Mouse (Mus musculus) CD4-positive helper T cell, adult 2 months (primary cell): ENCODE measurements around the gene Esrrg.

Experiments
- DNase-seq: peaks from one replicate; pipeline ENCODE4 v3.0.0-alpha.2; 2012; ENCODE audit warnings: low read depth, missing footprints, low spot score

Gene Esrrg

DNA sequence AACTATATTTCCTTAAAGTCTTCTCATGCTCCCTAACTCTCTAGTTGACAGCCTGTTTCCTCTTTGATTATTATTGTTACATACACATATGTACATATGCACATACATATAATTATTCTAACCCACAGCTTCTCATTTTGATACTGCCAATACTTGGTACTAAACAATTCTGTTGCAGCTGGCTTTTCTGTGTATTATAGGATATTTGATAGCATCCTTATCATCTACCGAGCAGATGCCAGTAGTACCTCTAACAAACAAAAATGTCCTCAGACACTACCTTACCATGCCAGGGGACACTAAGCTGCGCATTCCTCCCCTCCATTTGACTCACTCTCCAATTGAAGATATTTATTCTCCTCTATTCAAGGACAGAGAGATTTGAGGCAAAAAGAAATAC is 543.4 kb downstream of the Esrrg start:
- no peak for DNase-seq

DNA sequence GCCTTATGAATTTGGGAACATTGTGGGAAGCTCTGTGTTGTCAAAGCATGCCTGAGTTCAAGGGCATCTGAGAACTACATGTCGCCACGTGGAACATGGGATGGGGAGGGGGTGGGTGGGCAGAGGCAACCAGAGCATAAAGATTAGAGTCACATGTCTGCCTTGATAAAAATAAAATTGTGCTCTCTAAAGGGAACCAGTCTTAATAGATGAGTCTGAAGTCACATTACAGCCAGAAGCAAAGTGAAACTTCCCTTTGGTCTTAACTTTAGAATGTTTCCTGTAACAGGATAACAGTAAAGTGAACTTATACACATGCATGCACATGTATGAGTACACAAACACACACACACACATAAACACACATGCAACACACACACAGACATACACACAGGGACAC is 545.1 kb downstream of the Esrrg start:
- DNase-seq, result no peak

DNA sequence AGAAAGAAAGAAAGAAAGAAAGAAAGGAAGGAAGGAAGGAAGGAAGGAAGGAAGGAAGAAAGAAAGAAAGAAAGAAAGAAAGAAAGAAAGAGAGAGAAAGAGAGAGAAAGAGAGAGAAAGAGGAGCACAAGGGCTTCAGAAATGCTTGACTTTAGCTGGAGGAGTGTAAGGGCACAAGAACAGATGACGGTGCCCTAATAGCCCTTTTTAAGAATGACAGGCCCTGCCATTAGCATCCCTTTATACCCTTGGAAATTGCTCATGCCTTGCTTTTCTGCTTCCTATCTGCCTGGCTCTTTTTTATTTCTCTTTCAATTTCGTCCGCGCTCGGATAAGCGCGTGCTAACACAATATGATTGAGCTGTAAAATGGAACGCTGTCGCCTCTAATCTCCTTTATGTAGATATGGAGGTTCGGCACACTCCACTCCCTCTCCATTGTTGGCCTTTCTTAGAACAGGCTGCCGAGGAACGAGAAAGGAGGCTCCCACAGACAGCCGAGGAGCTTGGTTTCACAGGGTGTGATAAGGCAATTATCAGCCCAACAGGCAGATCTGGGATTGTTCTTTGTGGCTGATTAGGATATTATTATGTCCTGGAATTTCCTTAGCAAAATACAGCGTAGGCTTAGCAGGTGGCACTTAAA is 546.0 kb downstream of the Esrrg start:
- DNase-seq, result no peak

DNA sequence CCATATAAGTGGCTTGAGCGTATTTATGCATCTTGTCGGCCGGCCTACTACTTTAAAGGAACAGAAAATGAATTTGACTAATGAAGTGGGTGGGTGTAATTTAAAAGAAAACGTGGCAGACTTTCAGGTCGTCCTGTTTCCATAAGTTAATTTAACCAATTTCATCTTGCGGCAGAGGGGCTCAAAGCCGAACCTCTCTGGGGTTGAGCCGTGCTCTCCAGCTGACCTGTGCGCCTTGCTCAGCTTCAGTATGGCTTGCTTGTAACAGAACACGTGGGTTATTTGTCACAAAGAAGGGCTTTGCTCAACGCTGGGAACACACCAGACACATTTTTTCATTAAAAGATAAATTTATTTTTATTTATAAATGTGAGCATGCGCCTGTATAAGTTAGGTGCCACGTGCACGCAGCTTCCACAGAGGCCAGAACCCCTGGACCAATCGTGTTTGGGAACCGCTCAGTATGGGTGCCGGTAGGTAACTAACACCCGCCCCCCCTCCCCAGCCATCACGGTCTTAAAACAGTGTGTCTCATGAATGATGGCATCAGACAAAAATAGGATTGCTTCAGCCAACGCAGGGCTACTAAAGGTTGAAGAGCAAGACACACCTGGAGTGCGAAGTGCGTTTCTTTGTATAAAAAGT is 546.7 kb downstream of the Esrrg start:
- DNase-seq, result no peak

DNA sequence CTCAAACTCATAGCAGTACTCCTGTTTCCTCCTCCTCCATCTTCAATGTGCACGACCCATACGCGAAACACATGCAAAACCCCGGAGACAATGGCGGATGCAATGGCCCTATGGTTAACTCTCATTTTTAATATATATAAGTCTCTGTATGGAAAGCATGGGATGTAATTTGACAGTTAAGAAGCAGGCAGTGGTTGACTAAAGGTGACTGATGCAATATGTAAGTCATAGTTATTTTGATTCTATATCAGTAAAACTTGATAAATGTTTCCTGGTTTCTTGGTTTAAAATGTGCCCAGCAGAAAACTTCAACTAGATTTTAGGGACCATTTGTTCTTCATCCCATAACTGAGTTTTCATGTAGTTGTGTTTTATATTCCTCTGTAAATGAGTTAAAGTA is 547.9 kb downstream of the Esrrg start:
- DNase-seq, result no peak

DNA sequence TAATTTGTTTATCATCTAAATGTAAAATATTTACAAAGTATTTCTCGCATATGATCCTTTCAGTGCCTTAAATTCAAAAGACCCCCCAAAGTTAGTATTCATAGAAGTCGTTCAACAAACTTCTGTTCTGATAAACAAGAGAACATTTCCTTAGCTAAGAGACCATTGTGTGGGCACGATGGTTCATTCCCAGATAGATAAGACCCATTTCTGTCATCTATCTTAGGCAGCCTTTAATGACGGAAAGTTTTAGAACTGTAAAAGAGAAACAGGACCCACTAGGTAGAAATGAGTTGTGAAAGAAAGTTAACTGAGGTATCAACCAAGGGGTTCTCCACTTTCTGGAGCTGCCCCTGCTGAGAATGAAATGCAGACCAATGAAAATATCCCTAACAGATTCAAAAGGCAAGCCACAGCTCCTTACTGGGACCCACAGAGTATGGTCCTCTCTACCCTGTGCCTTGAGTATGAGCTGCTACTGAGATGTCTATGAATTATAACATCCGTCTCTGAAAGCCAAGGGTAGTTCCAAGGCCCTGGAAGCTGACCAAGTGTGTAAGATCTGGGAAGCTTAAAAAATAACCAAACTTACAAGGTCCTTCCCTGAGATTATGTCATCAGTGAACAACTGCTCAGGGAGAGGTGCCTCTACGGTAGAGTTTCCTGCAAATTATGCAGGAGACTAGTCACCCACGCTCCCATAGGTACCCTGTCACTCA is 548.8 kb downstream of the Esrrg start:
- DNase-seq, result no peak

DNA sequence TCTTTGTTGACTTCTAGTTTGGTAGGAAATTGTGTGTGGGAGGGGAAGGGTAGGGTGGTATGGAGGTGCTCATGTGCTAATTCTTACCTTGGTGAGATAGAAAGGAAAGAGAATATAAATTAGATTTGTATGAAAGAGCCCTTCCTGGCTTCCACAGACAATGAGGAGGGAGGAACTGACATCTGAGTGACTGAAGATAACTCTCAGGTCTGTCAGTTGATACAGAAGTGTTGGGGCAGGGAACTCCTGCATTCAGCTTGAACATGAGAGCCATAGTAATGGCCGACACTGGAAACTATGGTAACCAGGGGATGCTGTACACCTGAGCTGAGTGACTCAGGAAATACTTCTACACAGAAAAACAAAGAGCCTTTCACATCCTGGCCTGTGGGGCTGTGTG is 550.1 kb downstream of the Esrrg start:
- DNase-seq, result no peak

DNA sequence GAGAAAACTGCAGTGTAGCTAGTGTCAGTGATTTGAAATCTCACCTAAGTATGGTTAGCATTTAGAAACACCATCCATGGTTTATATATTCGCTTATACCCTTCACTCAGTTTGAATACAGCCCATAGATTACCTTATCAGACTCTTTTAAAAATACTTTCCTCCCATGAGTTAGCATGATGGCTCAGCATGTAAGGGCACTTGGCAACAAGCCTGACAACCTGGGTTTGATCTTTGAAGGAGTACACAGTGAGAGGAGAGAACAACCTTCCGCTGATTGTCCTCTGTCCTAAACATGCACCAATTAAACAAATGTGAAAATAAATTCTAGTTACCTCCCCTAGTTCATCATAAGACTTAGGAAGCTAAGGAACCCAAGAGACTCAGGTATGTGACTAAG is 550.5 kb downstream of the Esrrg start:
- DNase-seq, result no peak

DNA sequence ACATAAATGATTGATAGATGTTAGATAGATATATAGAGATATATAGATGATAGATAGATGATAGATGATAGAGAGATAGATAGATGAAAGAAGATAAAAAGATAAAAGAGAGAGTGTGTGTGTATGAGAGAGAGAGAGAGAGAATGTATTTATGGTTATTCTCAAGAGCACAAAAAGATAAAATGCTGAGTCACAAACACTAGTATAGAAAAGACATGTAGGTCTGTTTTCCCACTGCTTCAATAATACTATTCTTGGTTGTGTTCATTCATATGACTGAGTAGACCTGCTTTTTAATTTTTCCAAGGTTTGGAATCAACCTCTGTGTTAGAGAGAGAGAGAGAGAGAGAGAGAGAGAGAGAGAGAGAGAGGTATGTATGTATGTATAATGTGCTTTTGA is 554.5 kb downstream of the Esrrg start:
- no peak for DNase-seq

DNA sequence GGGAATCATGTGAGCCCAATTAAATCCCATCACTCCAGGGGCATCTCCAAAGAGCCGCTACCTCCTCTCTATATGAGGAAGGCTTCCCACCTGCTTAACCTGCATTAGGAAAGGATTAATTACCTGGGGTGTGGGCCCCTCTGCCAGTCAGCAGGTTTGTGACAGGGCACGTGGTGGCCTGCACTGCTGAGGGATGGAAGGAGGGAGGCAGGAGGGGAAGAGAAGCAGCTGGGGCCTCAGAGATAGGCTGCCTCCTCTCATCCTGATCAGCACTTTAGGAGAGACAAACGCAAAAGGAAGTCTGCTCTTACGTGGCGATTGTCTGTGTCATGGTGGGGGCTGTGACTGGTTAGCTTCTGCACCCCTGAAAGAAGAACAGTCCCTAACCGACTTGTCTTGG is 555.7 kb downstream of the Esrrg start:
- no peak for DNase-seq

DNA sequence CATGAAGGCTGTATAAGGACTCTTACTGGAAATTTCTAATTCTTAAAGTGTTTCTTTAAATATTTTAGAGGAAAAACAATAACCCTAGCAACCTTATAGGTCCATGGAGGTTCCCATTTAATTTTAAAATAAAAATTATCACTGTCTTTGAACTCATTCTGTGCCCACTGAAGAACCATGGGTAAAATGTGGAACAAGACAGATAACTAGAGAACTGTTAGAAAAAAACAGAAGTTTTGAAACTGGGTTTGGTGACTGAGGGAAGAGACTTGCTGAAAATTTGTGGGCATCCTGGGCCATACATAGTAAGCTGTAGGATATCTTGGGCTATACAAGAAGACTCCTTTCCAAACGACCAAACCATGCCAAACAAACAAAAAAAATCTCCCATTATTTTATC is 565.3 kb downstream of the Esrrg start:
- DNase-seq, result no peak

DNA sequence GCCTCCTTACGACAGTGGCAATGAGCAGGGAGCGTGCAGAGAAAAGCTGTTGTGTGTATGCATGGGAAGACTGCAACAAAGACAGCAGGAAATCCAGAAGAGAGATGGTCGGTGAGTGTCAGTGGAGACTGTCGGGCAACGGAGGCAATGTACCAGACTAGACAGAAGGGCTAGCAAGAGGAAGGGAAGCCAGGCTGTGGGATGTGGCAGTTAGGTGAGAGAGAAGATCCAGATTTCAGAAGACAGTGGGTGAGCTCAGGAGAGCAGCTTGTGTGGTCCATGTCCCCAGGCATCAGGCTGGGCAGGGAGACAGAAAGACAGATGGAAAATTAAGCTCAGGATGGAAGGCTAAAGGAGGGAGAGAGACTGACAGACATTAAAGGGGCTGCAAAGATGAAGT is 574.4 kb downstream of the Esrrg start:
- no peak for DNase-seq

DNA sequence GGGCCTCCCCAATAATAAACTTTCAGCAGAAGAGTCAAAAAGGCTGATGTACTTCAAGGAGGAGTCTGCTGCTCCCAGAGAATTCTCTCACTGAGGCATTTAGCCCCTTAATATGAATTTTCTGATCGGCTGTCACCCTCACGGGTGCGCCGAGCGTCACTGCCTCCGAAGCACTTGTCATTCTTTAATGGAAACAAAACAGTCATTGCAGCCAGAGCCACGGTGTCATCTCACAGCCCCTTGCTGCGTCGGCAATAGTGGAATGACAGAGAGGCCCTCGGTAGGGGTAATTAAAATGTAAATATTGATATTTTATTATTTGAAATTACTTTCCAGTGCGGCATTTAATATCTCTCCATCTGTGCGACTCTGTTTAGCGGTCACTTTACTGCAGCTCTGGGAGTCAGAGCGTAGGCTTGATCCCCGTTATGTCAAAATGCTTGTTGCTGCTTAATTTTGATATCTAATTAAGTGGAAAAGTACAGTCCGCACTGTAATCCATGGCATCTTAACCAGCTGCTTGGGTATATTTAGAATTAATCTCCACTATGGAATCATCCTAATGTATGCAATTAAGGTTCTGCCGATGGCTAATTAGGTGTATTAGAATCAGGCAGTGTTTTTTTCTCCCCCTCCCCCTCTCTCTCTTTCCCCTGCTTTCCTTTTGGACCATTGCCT is 578.0 kb downstream of the Esrrg start:
- no peak for DNase-seq

DNA sequence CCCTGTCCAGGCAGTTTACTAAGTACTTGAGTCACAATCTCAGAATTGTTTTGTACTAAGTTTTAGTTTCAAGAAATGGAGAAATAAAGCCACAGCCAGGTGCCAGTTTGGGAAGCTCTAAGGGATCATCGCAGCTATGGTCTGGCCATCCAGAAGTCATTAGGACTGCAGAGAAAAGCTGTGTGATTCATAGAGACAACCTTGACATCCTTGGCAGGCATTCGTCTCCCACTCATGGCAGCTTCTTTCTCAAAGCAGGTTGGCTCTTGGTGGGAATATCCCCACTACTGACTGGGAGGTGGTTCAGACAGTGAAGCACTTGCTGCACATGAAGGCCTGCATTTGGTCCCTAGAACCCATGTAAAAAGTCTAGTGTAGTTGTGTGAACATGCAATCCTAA is 584.4 kb downstream of the Esrrg start:
- DNase-seq, result no peak

DNA sequence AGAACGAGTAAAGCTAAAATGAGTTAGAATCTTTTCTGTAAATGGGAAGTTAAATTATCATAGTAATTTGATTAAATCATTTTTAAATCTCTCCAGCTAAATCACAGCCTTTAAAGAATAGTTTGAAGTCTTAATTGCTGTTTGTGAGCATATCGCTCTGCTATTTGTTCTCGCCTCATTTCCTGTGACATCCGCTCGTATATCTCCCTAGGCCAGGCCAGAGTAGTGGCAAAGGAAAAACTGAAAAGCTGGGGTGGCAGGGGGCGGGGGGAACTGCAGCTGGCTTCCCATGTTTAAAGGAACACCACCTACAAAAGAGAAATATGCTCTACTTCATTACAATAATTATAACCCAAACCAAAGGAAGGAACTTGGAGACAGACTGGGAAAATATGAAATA is 598.8 kb downstream of the Esrrg start:
- no peak for DNase-seq

DNA sequence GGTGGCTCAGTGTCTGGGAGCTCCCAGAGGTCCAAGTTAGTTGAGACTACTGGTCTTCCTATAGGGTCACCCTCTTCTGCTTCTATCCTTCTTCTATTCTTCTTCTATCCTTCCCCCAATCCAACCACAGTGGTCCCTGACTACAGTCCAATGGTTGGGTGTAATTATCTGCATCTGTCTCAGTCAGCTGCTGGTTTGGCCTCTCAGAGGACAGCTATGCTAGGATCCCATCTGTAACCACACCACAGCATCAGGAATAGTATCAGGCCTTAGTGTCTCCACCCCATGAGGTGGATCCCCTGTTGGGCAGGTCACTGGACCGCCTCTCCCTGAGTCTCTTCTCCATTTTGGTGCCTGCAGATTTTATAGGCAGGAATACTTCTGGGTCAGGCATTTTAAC is 600.4 kb downstream of the Esrrg start:
- no peak for DNase-seq

DNA sequence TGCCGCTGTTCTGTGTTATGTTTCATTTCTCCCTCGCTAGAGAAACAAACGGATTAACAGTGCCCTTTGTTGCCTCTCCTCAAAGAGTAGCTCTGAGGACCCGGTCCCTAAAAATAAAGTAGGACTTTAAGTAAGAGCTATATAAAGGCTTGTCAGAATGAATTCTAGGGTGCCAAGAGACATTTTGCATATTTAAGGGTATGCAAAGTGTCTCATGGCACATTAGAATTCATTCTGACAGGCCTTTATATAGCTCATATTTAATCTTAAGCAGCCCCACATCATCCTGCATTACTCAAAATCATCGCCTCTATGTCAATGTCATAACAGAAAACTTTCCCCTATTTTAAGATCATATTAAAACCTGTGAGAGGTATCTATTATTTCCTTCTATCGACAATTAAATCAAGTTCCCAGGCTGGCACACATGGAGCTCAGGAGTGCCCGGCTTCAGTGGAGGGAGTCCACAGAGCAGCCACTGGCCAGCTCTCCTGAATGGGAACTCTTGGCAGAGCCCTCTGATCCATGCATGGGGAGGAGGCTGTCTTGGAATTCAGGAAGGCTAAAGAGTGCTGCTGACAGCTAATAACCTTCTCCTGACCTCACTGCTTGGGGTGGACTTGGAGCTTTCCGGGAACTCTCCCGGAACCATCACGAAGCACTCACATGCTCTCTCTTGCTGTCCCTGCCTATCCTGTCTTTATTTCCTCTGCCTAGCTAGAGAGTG is 606.5 kb downstream of the Esrrg start:
- no peak for DNase-seq

DNA sequence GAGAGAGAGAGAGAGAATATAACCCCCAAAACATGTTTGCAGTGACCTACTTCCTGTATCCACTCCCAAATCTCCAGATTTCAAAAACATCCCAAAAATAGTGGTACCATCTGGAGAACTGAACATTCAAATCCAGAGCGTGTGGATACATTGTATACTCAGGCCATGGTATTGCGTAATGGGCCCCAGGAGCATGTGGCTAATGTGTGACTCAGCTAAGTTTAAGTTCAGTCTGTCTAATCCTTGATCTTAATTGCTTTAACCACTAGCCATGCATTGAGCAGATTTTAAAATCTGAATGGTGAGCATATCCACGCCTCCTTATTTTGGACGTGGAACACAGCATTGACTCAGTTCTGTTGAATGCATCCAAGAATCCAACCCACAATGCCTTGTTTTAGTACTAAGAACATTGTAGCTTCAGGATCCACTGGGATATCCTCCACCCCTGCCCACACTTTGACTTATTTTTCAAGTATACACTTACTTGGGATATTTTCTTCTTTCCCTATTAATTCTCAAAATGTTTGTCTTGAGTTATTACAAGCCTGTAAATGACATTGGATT is 612.7 kb downstream of the Esrrg start:
- DNase-seq, result no peak

DNA sequence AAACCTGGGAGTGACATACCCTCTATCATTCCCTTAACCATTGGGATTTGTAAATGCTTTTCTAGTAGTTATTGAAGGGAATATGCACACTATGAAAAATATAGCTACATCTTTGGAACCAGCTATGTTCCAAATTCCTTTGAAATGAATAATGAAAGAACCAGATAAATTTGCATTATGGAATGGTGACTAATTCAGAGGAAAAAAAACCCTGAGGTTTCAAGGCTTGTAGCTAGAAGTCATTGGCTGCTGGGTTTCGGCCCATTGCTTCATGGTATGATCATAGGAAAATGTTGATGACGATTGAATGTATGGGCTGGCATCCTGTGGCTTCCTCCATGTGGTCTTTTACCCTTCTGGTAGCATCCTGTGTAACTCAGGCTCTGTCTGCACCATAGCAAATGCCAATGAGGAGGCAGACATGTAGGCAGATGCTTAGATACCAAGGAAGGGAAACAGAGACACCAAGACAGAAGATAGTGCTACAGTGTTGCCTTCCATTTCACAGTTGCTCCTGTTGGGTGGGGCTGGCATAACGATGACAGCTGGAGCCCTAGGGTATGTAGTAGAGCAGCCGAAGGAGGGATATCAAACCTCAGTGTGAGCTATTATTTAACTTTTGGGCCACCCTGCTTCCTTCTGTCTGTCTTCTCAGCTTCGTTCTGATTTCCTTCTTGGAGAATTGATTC is 624.6 kb downstream of the Esrrg start:
- DNase-seq, result no peak

DNA sequence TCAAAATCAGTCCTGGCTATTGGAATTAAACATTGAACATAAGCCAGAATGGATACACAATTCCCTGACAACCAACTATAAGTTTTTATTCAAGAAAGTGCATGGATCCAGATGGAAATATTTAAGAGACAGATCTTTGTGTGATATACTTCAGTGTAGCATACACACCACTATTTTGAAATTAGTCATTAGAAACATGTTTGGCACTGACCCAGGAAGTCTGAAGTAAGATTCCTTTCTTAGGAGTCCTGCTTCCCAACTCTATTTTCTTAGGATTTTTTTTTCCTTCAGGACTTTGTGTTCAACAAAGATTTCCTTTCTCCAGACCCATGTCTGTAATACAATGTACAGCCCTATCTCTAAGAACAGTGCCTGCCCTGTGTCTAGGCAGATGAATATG is 630.0 kb downstream of the Esrrg start:
- no peak for DNase-seq

DNA sequence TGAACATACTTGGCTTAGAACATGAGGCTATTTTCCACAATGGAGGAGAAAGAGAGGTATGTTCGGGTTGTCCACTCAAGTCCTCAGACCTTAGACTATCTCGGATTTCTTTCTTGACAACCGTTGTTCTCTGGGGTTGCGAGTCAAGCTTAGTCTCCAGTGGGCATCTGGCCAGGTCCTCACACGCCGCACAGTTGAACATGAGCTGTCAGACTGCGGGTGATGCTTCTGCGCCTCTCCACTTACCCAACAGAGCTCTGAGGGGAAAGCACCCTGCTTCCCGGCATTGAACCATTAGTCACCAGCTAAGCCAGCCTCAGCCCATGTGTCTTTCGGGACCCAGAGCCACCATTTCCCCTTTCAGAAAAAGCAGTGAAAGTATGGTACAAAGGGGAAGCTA is 633.2 kb downstream of the Esrrg start:
- DNase-seq, result no peak
